Mouse (Mus musculus) liver, embryonic 12.5 days (tissue): ENCODE measurements at regions not wholly inside any gene's neighbourhood (a gene's known extent, or its start where the extent isn't known, plus 50 kb on each side); places are given as distances from the start of the nearest gene placed in this dataset.

ENCODE experiments used
- ATAC-seq: fragments of 200-750 bp; cut with Nextera tagmentation; 2 replicates; pipeline ENCODE4 v1.8.0; 2017; ENCODE audit warnings: moderate number of reproducible peaks, mild to moderate bottlenecking, moderate library complexity
- H3K27ac ChIP-seq: fragments of 300-500 bp; sonication (generic); 2 replicates; pipeline ENCODE4 v1.5.1; 2016; ENCODE audit warnings: mild to moderate bottlenecking
- H3K27me3 ChIP-seq: fragments of 300-500 bp; sonication (generic); replicated peaks from 2 replicates; pipeline ENCODE4 v1.6.1; 2016; ENCODE audit warnings: mild to moderate bottlenecking, moderate library complexity
- H3K36me3 ChIP-seq: fragments of 300-500 bp; sonication (generic); 2 replicates; pipeline ENCODE4 v1.6.1; 2016; ENCODE audit warnings: mild to moderate bottlenecking, moderate library complexity
- H3K4me1 ChIP-seq: fragments of 300-500 bp; sonication (generic); 2 replicates; pipeline ENCODE4 v1.6.1; 2016
- H3K4me2 ChIP-seq: fragments of 300-500 bp; sonication (generic); 2 replicates; pipeline ENCODE4 v1.6.1; 2016; ENCODE audit warnings: mild to moderate bottlenecking, moderate library complexity
- H3K4me3 ChIP-seq: fragments of 300-500 bp; sonication (generic); 2 replicates; pipeline ENCODE4 v1.5.1; 2016; ENCODE audit warnings: mild to moderate bottlenecking, moderate library complexity
- H3K9ac ChIP-seq: fragments of 300-500 bp; sonication (generic); 2 replicates; pipeline ENCODE4 v1.6.1; 2016; ENCODE audit warnings: mild to moderate bottlenecking, moderate library complexity
- H3K9me3 ChIP-seq: fragments of 300-500 bp; sonication (generic); replicated peaks from 2 replicates; pipeline ENCODE4 v1.6.1; 2016; ENCODE audit warnings: mild to moderate bottlenecking, moderate library complexity
- WGBS: fragments of 180-500 bp; shearing (Covaris S2); methylation state at CpG from one replicate; pipeline ENCODE4 v1.1.7; 2016; ENCODE audit not compliant: insufficient replicate concordance; 5-methylcytosine and 5-hydroxymethylcytosine counted together

- H3K4me3 ChIP-seq: no peak overlapping the region
- H3K4me1 ChIP-seq: no peaks in the 10 kb centered on the region
- no peaks in the 10 kb centered on the region for H3K36me3 ChIP-seq
- H3K4me2 ChIP-seq: no peak overlapping the region
- no peak overlapping the region for H3K27ac ChIP-seq
- H3K9ac ChIP-seq: no peak overlapping the region
- no peaks in the 10 kb centered on the region for H3K9me3 ChIP-seq
- H3K27me3 ChIP-seq: no peaks in the 10 kb centered on the region
- 65% methylated on average over 6 of the region's 6 CpGs for WGBS
- no peak for ATAC-seq
Observed at GRCm38 (mm10) chr10:46012599-46012998, 435.0 kb downstream of the Hace1 start.

GRCm38 (mm10) chr10:46016295-46016694 is 438.7 kb downstream of the Hace1 start:
- no peak overlapping the region for H3K27ac ChIP-seq
- ATAC-seq: no peak
- no peaks in the 10 kb centered on the region for H3K27me3 ChIP-seq
- no peak overlapping the region for H3K4me3 ChIP-seq
- WGBS: 49% methylated on average over 5 of the region's 5 CpGs
- H3K9ac ChIP-seq: no peak overlapping the region
- H3K36me3 ChIP-seq: no peaks in the 10 kb centered on the region
- H3K4me2 ChIP-seq: no peak overlapping the region
- H3K4me1 ChIP-seq: no peaks in the 10 kb centered on the region
- H3K9me3 ChIP-seq: no peaks in the 10 kb centered on the region

GRCm38 (mm10) chr10:46045474-46046093 is 468.0 kb downstream of the Hace1 start:
- H3K9me3 ChIP-seq: no peaks in the 10 kb centered on the region
- H3K27ac ChIP-seq: no peak overlapping the region
- 63% methylated on average over 6 of the region's 6 CpGs for WGBS
- no peaks in the 10 kb centered on the region for H3K36me3 ChIP-seq
- no peak overlapping the region for H3K4me3 ChIP-seq
- H3K4me2 ChIP-seq: no peak overlapping the region
- ATAC-seq: no peak
- no peak overlapping the region for H3K9ac ChIP-seq
- no peaks in the 10 kb centered on the region for H3K27me3 ChIP-seq
- no peaks in the 10 kb centered on the region for H3K4me1 ChIP-seq

- ATAC-seq: no peak
- H3K4me1 ChIP-seq: no peaks in the 10 kb centered on the region
- no peak overlapping the region for H3K27ac ChIP-seq
- H3K27me3 ChIP-seq: no peaks in the 10 kb centered on the region
- H3K36me3 ChIP-seq: no peaks in the 10 kb centered on the region
- no peaks in the 10 kb centered on the region for H3K9me3 ChIP-seq
- no peak overlapping the region for H3K9ac ChIP-seq
- no peak overlapping the region for H3K4me3 ChIP-seq
- H3K4me2 ChIP-seq: no peak overlapping the region
Observed at GRCm38 (mm10) chr10:46046094-46046749, 468.6 kb downstream of the Hace1 start.

GRCm38 (mm10) chr10:46046890-46047414 is 469.3 kb downstream of the Hace1 start:
- Histone ChIP-seq H3K27ac (no peak overlapping the region), H3K4me2 (no peak overlapping the region), H3K4me3 (no peak overlapping the region), H3K27me3 (no peaks in the 10 kb centered on the region), H3K9ac (no peak overlapping the region), H3K4me1 (no peaks in the 10 kb centered on the region), H3K9me3 (no peaks in the 10 kb centered on the region), H3K36me3 (no peaks in the 10 kb centered on the region)
- 69% methylated on average over 8 of the region's 8 CpGs for WGBS
- no peak for ATAC-seq

GRCm38 (mm10) chr10:46047591-46047990 is 470.0 kb downstream of the Hace1 start:
- no peak overlapping the region for H3K9ac ChIP-seq
- H3K27me3 ChIP-seq: no peaks in the 10 kb centered on the region
- H3K9me3 ChIP-seq: no peaks in the 10 kb centered on the region
- no peak overlapping the region for H3K27ac ChIP-seq
- no peak overlapping the region for H3K4me3 ChIP-seq
- 61% methylated on average over 4 of the region's 4 CpGs for WGBS
- H3K4me2 ChIP-seq: no peak overlapping the region
- ATAC-seq: no peak
- no peaks in the 10 kb centered on the region for H3K36me3 ChIP-seq
- H3K4me1 ChIP-seq: no peaks in the 10 kb centered on the region

- ATAC-seq: no peak
- H3K4me2 ChIP-seq: no peak overlapping the region
- no peaks in the 10 kb centered on the region for H3K9me3 ChIP-seq
- H3K9ac ChIP-seq: no peak overlapping the region
- H3K4me1 ChIP-seq: no peaks in the 10 kb centered on the region
- no peaks in the 10 kb centered on the region for H3K27me3 ChIP-seq
- H3K27ac ChIP-seq: no peak overlapping the region
- no peak overlapping the region for H3K4me3 ChIP-seq
- no peaks in the 10 kb centered on the region for H3K36me3 ChIP-seq
- WGBS: 35% methylated on average over 14 of the region's 14 CpGs
Observed at GRCm38 (mm10) chr10:46057362-46058198, 480.0 kb downstream of the Hace1 start.

- no peaks in the 10 kb centered on the region for H3K9me3 ChIP-seq
- no peak overlapping the region for H3K9ac ChIP-seq
- H3K27me3 ChIP-seq: no peaks in the 10 kb centered on the region
- H3K4me2 ChIP-seq: no peak overlapping the region
- no peak overlapping the region for H3K27ac ChIP-seq
- no peaks in the 10 kb centered on the region for H3K36me3 ChIP-seq
- no peaks in the 10 kb centered on the region for H3K4me1 ChIP-seq
- 71% methylated on average over 5 of the region's 5 CpGs for WGBS
- no peak overlapping the region for H3K4me3 ChIP-seq
- ATAC-seq: no peak
Observed at GRCm38 (mm10) chr10:46058199-46058472, 480.5 kb downstream of the Hace1 start.

GRCm38 (mm10) chr10:46059285-46059684 is 481.7 kb downstream of the Hace1 start:
- H3K9ac ChIP-seq: no peak overlapping the region

GRCm38 (mm10) chr10:46063831-46064230 is 486.2 kb downstream of the Hace1 start:
- no peak for ATAC-seq
- no peaks in the 10 kb centered on the region for H3K36me3 ChIP-seq
- no peak overlapping the region for H3K27ac ChIP-seq
- 50% methylated on average over 4 of the region's 4 CpGs for WGBS
- no peak overlapping the region for H3K9ac ChIP-seq
- H3K27me3 ChIP-seq: no peaks in the 10 kb centered on the region
- H3K4me3 ChIP-seq: no peak overlapping the region
- no peaks in the 10 kb centered on the region for H3K9me3 ChIP-seq
- no peak overlapping the region for H3K4me2 ChIP-seq
- H3K4me1 ChIP-seq: no peaks in the 10 kb centered on the region

More at GRCm38 (mm10) chr10:46059285-46059684, 481.7 kb downstream of the Hace1 start:
- Histone ChIP-seq H3K4me1 (no peaks in the 10 kb centered on the region), H3K4me3 (no peak overlapping the region), H3K36me3 (no peaks in the 10 kb centered on the region), H3K27me3 (no peaks in the 10 kb centered on the region), H3K27ac (no peak overlapping the region), H3K9me3 (no peaks in the 10 kb centered on the region), H3K4me2 (no peak overlapping the region)
- no peak for ATAC-seq
- 47% methylated on average over 3 of the region's 3 CpGs for WGBS

GRCm38 (mm10) chr10:46070766-46071165 is 493.1 kb downstream of the Hace1 start:
- Histone ChIP-seq H3K4me2 (no peak overlapping the region), H3K9me3 (no peaks in the 10 kb centered on the region), H3K4me3 (no peak overlapping the region), H3K27me3 (no peaks in the 10 kb centered on the region), H3K4me1 (no peaks in the 10 kb centered on the region), H3K27ac (no peak overlapping the region), H3K9ac (no peak overlapping the region), H3K36me3 (no peaks in the 10 kb centered on the region)
- 64% methylated on average over 3 of the region's 3 CpGs for WGBS
- ATAC-seq: no peak

- no peaks in the 10 kb centered on the region for H3K27me3 ChIP-seq
- H3K4me1 ChIP-seq: no peaks in the 10 kb centered on the region
- 62% methylated on average over 8 of the region's 8 CpGs for WGBS
Observed at GRCm38 (mm10) chr10:46071220-46071619, 493.6 kb downstream of the Hace1 start.

More at GRCm38 (mm10) chr10:46071220-46071619, 493.6 kb downstream of the Hace1 start:
- no peak overlapping the region for H3K4me3 ChIP-seq
- H3K4me2 ChIP-seq: no peak overlapping the region
- H3K27ac ChIP-seq: no peak overlapping the region
- no peaks in the 10 kb centered on the region for H3K36me3 ChIP-seq
- ATAC-seq: no peak
- no peaks in the 10 kb centered on the region for H3K9me3 ChIP-seq
- H3K9ac ChIP-seq: no peak overlapping the region
